Mouse (Mus musculus) lung, postnatal 0 days (tissue): Measurements from ENCODE around the gene Sec22a. TPM values are rescaled to one million over a fixed set of nuclear protein-coding genes. Genes with fewer than 3 reads are reported as not detected.

Source experiments
- ATAC-seq: fragments of 200-750 bp; cut with Nextera tagmentation; 2 replicates; pipeline ENCODE4 v1.8.0; 2017; ENCODE audit warnings: moderate library complexity
- DNase-seq: peaks from one replicate; pipeline ENCODE4 v3.0.0-alpha.2; 2016; ENCODE audit warnings: low spot score
- H3K27ac ChIP-seq: fragments of 300-500 bp; sonication (generic); 2 replicates; pipeline ENCODE4 v1.5.1; 2014; ENCODE audit warnings: antibody characterized with exemption, mild to moderate bottlenecking, low read length, mixed read lengths
- H3K27me3 ChIP-seq: fragments of 300-500 bp; sonication (generic); replicated peaks from 2 replicates; pipeline ENCODE4 v1.6.1; 2014; ENCODE audit warnings: low read length, mixed read lengths; ENCODE audit not compliant: insufficient read depth
- H3K36me3 ChIP-seq: fragments of 300-500 bp; sonication (generic); 2 replicates; pipeline ENCODE4 v1.6.1; 2014; ENCODE audit warnings: low read length, mixed read lengths; ENCODE audit not compliant: insufficient read depth
- H3K4me1 ChIP-seq: fragments of 300-500 bp; sonication (generic); 2 replicates; pipeline ENCODE4 v1.6.1; 2014; ENCODE audit warnings: antibody characterized with exemption, low read depth, low read length, mixed read lengths; ENCODE audit not compliant: insufficient read depth
- H3K4me2 ChIP-seq: fragments of 300-500 bp; sonication (generic); replicated peaks from 2 replicates; pipeline ENCODE4 v1.6.1; 2014; ENCODE audit warnings: low read depth, mild to moderate bottlenecking, low read length, moderate library complexity, mixed read lengths
- H3K4me3 ChIP-seq: fragments of 300-500 bp; sonication (generic); 2 replicates; pipeline ENCODE4 v1.5.1; 2014; ENCODE audit warnings: low read depth, low read length
- H3K9ac ChIP-seq: fragments of 300-500 bp; sonication (generic); replicated peaks from 2 replicates; pipeline ENCODE4 v1.6.1; 2014; ENCODE audit warnings: low read depth, mild to moderate bottlenecking
- H3K9me3 ChIP-seq: fragments of 300-500 bp; sonication (generic); 2 replicates; pipeline ENCODE4 v1.6.1; 2016; ENCODE audit warnings: low read length, mixed read lengths
- CTCF ChIP-seq: IDR thresholded peaks from 2 replicates; pipeline ENCODE4 v1.5.1; 2016; ENCODE audit warnings: antibody characterized with exemption, mild to moderate bottlenecking
- EP300 ChIP-seq: IDR thresholded peaks from 2 replicates; pipeline ENCODE4 v1.6.1; 2016; ENCODE audit warnings: antibody characterized with exemption, mild to moderate bottlenecking, control low read depth
- WGBS: fragments of 180-500 bp; shearing (Covaris S2); extraction: QIAGEN DNeasy Blood & Tissue Kit; methylation state at CpG from one replicate; pipeline ENCODE4 v1.1.7; 2014; 5-methylcytosine and 5-hydroxymethylcytosine counted together
- polyA plus RNA-seq: library from polyadenylated mRNA; unstranded; fragments of >200 nt; fragmentation: Nextera tagmentation; extraction: Ambion mirVana; gene quantifications from 2 replicates; pipeline ENCODE4 v1.2.1, GENCODE M21; 2015

Sec22a gene
- polyA plus RNA-seq, 1 experiment from 2014 or later, result 45.9 TPM

DNA sequence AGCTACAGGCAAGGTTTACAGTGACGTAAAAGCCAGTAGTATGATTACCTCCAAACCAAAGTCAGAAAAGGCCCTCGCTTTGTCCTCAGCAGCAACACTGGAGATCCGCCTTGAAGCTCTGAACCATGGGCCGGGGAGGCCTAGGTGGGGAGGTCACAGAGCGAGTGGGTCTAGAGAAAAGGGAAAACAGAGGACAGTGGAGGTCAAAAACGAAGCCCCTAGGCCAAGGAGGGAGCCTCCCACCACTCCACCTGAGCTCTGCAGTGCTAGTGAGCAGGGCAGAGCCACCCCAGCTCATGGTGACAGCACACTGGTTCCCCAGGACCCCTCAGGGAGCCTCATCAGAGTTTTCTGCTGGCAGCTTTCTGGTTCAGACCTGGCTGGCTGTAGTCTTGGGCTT lies 55.7 kb downstream of the Sec22a start:
- ATAC-seq, result no peak
- Histone ChIP-seq H3K9me3 (no peaks in the 10 kb centered on the region), H3K4me3 (no peak overlapping the region), H3K4me1 (peaks cover 6% of the 10 kb centered on the region; the same call in 1 of the 2 replicates), H3K27ac (no peak overlapping the region), H3K36me3 (no peaks in the 10 kb centered on the region), H3K9ac (no peak overlapping the region), H3K27me3 (no peaks in the 10 kb centered on the region), H3K4me2 (no peak overlapping the region)
- no peak for DNase-seq
- whole genome bisulfite sequencing, result 86% methylated on average over 6 of the region's 6 CpGs
- no peak for TF ChIP-seq EP300
- no peak for TF ChIP-seq CTCF

DNA sequence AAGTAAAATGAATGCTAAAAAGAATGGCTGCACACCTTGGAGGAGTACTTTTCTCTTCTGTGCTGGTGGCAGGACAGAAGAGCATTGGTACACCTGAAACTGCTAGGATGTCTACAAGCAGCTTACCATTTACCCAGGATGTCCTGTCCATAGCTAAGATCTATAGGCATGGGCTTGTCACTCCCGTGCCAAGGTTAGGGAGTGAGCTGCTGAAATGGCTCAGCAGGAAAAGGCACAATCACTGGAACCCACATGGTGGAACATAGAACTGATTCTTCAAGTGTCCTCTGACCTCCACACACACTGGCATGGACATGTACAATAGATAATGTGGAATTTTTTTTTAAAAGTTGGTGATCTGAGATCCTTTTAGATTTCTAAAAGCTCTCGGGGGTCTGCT lies 56.4 kb downstream of the Sec22a start:
- no peaks in the 10 kb centered on the region for H3K9me3 ChIP-seq
- H3K27me3 ChIP-seq, result no peaks in the 10 kb centered on the region
- H3K4me2 ChIP-seq, result no peak overlapping the region
- H3K9ac ChIP-seq, result no peak overlapping the region
- WGBS, result 86% methylated on average over 2 of the region's 2 CpGs
- H3K36me3 ChIP-seq, result no peaks in the 10 kb centered on the region
- peaks cover 6% of the 10 kb centered on the region; the same call in 1 of the 2 replicates for H3K4me1 ChIP-seq
- H3K4me3 ChIP-seq, result no peak overlapping the region
- TF ChIP-seq CTCF (no peak), EP300 (no peak)
- no peak overlapping the region for H3K27ac ChIP-seq
- ATAC-seq (no peak), DNase-seq (no peak)

DNA sequence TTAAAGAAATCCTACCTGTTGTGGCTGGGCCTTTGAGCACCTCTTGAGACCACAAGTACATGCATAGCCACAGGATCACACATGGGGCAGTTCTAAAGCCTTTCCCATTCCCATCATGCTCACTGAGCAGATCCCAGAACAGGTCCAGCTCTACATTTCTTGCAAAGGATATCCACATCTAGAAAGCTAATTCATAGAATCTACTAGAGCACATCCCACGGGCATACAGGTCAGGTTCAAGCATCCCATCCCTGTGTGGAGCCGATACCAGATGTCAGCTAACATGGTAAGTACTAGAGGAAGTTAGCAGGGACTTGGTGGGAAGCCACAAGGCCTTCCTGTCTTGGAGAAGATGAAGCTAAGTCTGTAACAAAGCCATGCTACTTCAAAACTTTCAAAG lies 57.1 kb downstream of the Sec22a start:
- ATAC-seq, result no peak

DNA sequence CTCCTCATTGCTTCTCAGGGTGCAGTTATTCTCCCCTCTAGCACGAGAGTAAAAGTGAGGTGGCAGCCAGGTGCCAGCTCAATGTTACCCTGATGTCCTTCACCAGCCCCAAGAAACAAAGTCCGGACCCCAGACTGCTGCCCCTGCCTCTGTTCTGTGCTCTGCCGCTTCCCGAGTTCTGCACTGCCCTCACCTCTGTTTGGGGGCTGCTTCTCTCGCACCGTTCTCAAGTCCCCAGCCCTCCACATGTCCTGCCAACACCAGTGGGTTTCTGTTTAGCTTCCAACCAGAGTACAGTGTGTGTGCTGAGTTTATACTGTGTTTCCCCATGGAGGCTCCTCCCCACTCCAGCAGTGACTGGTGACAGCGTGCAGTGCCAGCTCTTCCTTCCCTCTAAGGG lies 58.5 kb downstream of the Sec22a start:
- no peak for TF ChIP-seq CTCF
- TF ChIP-seq EP300, result no peak
- Histone ChIP-seq H3K4me1 (no peaks in the 10 kb centered on the region), H3K36me3 (no peaks in the 10 kb centered on the region), H3K4me3 (no peak overlapping the region), H3K9me3 (no peaks in the 10 kb centered on the region), H3K27ac (no peak overlapping the region), H3K4me2 (no peak overlapping the region), H3K9ac (no peak overlapping the region), H3K27me3 (no peaks in the 10 kb centered on the region)
- ATAC-seq (no peak), DNase-seq (no peak)
- WGBS, result 80% methylated on average over 7 of the region's 7 CpGs

More for the DNA sequence above, 57.1 kb downstream of the Sec22a start:
- H3K4me3 ChIP-seq, result no peak overlapping the region
- no peaks in the 10 kb centered on the region for H3K9me3 ChIP-seq
- H3K4me1 ChIP-seq, result peaks cover 5% of the 10 kb centered on the region; the same call in 1 of the 2 replicates
- no peak for DNase-seq
- H3K9ac ChIP-seq, result no peak overlapping the region
- 77% methylated on average over 2 of the region's 2 CpGs for WGBS
- H3K27ac ChIP-seq, result no peak overlapping the region
- H3K27me3 ChIP-seq, result no peaks in the 10 kb centered on the region
- H3K36me3 ChIP-seq, result no peaks in the 10 kb centered on the region
- no peak overlapping the region for H3K4me2 ChIP-seq
- TF ChIP-seq EP300 (no peak), CTCF (no peak)

DNA sequence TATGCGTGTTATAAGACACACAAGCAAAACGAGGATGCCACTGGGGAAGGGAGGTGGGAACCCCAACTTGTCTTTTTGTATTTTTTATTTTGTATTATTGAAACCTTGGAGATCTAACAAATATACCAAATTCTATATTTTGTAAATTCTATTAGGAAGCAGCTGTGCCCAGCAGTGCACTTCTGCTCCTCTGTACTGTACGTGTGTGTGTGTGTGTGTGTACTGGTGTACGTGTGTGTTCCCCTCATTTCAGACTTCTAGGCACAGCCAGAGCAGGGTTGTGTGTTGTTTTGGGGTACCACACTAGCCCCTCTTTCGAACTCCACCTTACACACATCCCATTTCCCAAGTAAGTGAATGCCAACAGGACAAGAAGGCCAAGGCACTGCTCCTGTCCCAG lies 59.3 kb downstream of the Sec22a start:
- TF ChIP-seq EP300 (no peak), CTCF (no peak)
- Histone ChIP-seq H3K4me2 (no peak overlapping the region), H3K9me3 (no peaks in the 10 kb centered on the region), H3K36me3 (no peaks in the 10 kb centered on the region), H3K4me1 (no peaks in the 10 kb centered on the region), H3K4me3 (no peak overlapping the region), H3K9ac (no peak overlapping the region), H3K27ac (no peak overlapping the region), H3K27me3 (no peaks in the 10 kb centered on the region)
- WGBS, result 87% methylated on average over 5 of the region's 5 CpGs
- ATAC-seq (no peak), DNase-seq (no peak)

DNA sequence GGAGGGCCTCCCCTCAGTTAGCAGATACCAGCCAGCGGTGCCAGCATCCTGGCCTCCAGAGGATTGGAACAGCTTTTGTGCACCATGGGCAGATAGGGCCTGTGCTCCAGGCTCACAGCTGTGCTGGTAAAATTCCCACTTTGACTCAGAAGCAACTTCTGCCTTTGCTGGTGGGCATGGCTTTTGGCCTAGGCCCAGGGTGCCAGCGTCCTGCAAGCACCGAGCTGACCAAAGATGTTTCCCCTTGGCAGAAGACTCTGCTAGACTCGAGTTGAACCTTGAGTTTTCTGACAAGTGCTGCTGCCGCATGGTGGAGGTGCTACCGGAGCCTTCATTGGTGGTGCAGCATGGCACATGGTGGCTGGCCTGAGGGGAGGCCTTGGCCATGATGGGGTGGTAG lies 60.0 kb downstream of the Sec22a start:
- TF ChIP-seq EP300, result no peak
- TF ChIP-seq CTCF, result no peak

More for the DNA sequence above, 60.0 kb downstream of the Sec22a start:
- H3K4me3 ChIP-seq, result no peak overlapping the region
- DNase-seq (no peak), ATAC-seq (no peak)
- no peaks in the 10 kb centered on the region for H3K36me3 ChIP-seq
- no peaks in the 10 kb centered on the region for H3K9me3 ChIP-seq
- WGBS, result 91% methylated on average over 6 of the region's 6 CpGs
- H3K27me3 ChIP-seq, result no peaks in the 10 kb centered on the region
- H3K4me2 ChIP-seq, result no peak overlapping the region
- H3K9ac ChIP-seq, result no peak overlapping the region
- no peaks in the 10 kb centered on the region for H3K4me1 ChIP-seq
- H3K27ac ChIP-seq, result no peak overlapping the region
